Mouse (Mus musculus): Measurements from ENCODE around the gene Xndc1. TPM values are rescaled to one million over a fixed set of nuclear protein-coding genes. Genes with fewer than 3 reads are reported as not detected.
"Not testable (repeated sequence)": the region's sequence is repeated elsewhere in the genome, so short reads cannot be mapped to it uniquely, and the experiment has no call there.

Gene Xndc1
- 14.8 and 18.9 TPM in 2 replicates for polyA plus RNA-seq (2012; rRNA removed)

GRCm38 (mm10) chr7:102065046-102065891 lies at the start of gene Xndc1, which contains the start of the genes Rnf121 and Xntrpc:
Gene Xndc1 (plus strand): TSS chr7:102065511.
Gene Rnf121 (minus strand): TSS chr7:102065469.
Gene Xntrpc (plus strand): TSS chr7:102065713.
- DNase-seq = peak; percentile 94
- H3K4me3 ChIP-seq (replicated peaks; ENCODE audit: extremely low read depth, low read depth, low read length) = peak within 1 kb of the TSS; percentile 97
- TF ChIP-seq CTCF (IDR thresholded peaks at IDR 0.05; ENCODE audit: insufficient read depth, low read length) (no peak), POLR2A (IDR thresholded peaks at IDR 0.05; ENCODE audit: borderline replicate concordance, extremely low read depth, low read depth, low read length) (peak; percentile 54)
- under 1% methylated on average over 56 of the region's 56 CpGs for WGBS
- H3K4me1 ChIP-seq (ENCODE audit: control insufficient read depth, insufficient read depth, low read length) = peaks cover 8% of the 10 kb centered on the region

DNA sequence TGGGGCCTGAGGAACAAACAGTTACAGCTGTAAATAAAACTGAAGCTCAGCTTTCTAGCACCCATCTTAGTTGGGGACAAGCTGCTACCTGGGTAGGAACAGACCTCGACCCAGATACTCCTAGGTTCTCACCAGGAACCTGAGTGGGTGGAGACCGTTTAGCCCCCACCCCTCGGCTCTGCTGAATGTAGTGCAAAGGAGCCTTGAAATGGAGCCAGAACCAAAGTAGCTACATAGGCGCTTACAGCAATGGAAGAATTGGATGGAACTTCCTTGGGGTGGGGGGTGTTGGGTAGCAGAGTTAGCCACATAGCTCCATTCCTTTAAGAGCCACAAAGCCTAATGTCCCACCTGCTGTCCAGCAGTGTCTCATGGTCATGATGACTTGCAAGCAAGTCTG lies 48.4 kb upstream of the Xndc1 start:
- no peak for TF ChIP-seq POLR2A (IDR thresholded peaks at IDR 0.05; ENCODE audit: borderline replicate concordance, extremely low read depth, low read depth, low read length)
- TF ChIP-seq CTCF (IDR thresholded peaks at IDR 0.05; ENCODE audit: insufficient read depth, low read length) = no peak
- WGBS = 57% methylated on average over 4 of the region's 4 CpGs
- H3K4me3 ChIP-seq (replicated peaks; ENCODE audit: extremely low read depth, low read depth, low read length) = peak overlapping the region; percentile 55
- DNase-seq = no peak
- H3K4me1 ChIP-seq (ENCODE audit: control insufficient read depth, insufficient read depth, low read length) = peaks cover 6% of the 10 kb centered on the region

DNA sequence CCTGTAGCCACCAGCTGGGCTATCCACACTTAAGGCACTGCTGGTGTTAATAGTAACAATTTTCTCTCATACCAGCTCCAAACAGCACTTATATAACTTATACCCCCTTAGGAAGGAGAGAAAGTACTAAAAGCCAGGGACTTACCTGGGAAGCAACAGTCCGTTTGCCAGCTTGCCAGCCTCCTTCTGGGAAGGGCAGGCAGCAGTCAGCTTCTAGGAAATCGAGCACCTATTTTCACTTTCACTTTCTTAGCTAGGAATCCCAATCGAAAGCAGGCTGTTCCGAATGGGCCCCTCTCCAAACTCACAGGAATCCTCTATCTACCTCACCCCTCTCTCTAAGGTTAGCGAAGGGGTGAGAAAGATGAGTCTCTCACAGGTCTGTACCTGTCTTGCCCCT lies 47.9 kb upstream of the Xndc1 start:
- peak; percentile 23 for DNase-seq

GRCm38 (mm10) chr7:102018034-102018433 lies 47.3 kb upstream of the Xndc1 start:
- peak; percentile 25 for DNase-seq
- TF ChIP-seq POLR2A (IDR thresholded peaks at IDR 0.05; ENCODE audit: borderline replicate concordance, extremely low read depth, low read depth, low read length) (no peak), CTCF (IDR thresholded peaks at IDR 0.05; ENCODE audit: insufficient read depth, low read length) (no peak)
- WGBS = 26% methylated on average over 7 of the region's 7 CpGs
- H3K4me1 ChIP-seq (ENCODE audit: control insufficient read depth, insufficient read depth, low read length) = peaks cover 6% of the 10 kb centered on the region
- peak overlapping the region; percentile 55 for H3K4me3 ChIP-seq (replicated peaks; ENCODE audit: extremely low read depth, low read depth, low read length)

More for the DNA sequence above, 47.9 kb upstream of the Xndc1 start:
- TF ChIP-seq CTCF (IDR thresholded peaks at IDR 0.05; ENCODE audit: insufficient read depth, low read length) (no peak), POLR2A (IDR thresholded peaks at IDR 0.05; ENCODE audit: borderline replicate concordance, extremely low read depth, low read depth, low read length) (no peak)
- Histone ChIP-seq H3K4me1 (ENCODE audit: control insufficient read depth, insufficient read depth, low read length) (peaks cover 6% of the 10 kb centered on the region), H3K4me3 (replicated peaks; ENCODE audit: extremely low read depth, low read depth, low read length) (peak overlapping the region; percentile 55)
- 13% methylated on average over 5 of the region's 5 CpGs for WGBS

- Histone ChIP-seq H3K4me3 (replicated peaks; ENCODE audit: extremely low read depth, low read depth, low read length) (peak within 1 kb of the TSS; percentile 55), H3K4me1 (ENCODE audit: control insufficient read depth, insufficient read depth, low read length) (peaks cover 6% of the 10 kb centered on the region)
- DNase-seq = no peak
- no peak for TF ChIP-seq POLR2A (IDR thresholded peaks at IDR 0.05; ENCODE audit: borderline replicate concordance, extremely low read depth, low read depth, low read length)
- no peak for TF ChIP-seq CTCF (IDR thresholded peaks at IDR 0.05; ENCODE audit: insufficient read depth, low read length)
- whole genome bisulfite sequencing = 94% methylated on average over 3 of the region's 3 CpGs
Observed at GRCm38 (mm10) chr7:102018590-102018989, 46.7 kb upstream of the Xndc1 start, which contains the start of gene Il18bp. Gene Il18bp (minus strand): TSS chr7:102018690.

GRCm38 (mm10) chr7:102019362-102019761 lies 45.9 kb upstream of the Xndc1 start:
- whole genome bisulfite sequencing = 25% methylated on average over 3 of the region's 3 CpGs
- Histone ChIP-seq H3K4me1 (ENCODE audit: control insufficient read depth, insufficient read depth, low read length) (peaks cover 6% of the 10 kb centered on the region), H3K4me3 (replicated peaks; ENCODE audit: extremely low read depth, low read depth, low read length) (no peak overlapping the region)
- no peak for DNase-seq
- TF ChIP-seq CTCF (IDR thresholded peaks at IDR 0.05; ENCODE audit: insufficient read depth, low read length) (no peak), POLR2A (IDR thresholded peaks at IDR 0.05; ENCODE audit: borderline replicate concordance, extremely low read depth, low read depth, low read length) (no peak)

GRCm38 (mm10) chr7:102020934-102021333 lies 44.4 kb upstream of the Xndc1 start:
- not testable (repeated sequence) for H3K4me3 ChIP-seq (replicated peaks; ENCODE audit: extremely low read depth, low read depth, low read length); DNase-seq; H3K4me1 ChIP-seq (ENCODE audit: control insufficient read depth, insufficient read depth, low read length)
- WGBS = 96% methylated on average over 2 of the region's 2 CpGs

DNA sequence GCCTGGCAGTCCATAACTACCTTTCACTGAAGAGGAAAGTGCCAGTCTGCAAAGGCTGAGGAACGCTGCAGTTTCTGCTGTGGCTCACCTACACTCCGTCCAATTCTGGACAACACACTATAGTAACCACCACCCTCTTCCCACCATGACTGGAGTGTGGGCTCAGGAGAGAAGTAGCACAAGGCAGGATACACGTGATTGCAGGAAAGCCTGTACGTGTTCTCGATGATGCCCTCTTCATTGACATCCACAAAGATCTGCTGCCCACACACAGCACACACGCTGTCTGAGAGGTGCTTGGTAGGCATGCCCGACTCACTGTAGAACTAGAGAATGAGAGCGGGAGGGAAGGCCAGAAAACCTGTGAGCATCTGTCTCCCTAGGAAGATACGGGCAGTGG lies 41.5 kb upstream of the Xndc1 start:
- no peak for DNase-seq
- Histone ChIP-seq H3K4me1 (ENCODE audit: control insufficient read depth, insufficient read depth, low read length) (no peaks in the 10 kb centered on the region; the same call in 1 of the 2 replicates), H3K4me3 (replicated peaks; ENCODE audit: extremely low read depth, low read depth, low read length) (no peak overlapping the region)
- 95% methylated on average over 9 of the region's 9 CpGs for WGBS
- no peak for TF ChIP-seq POLR2A (IDR thresholded peaks at IDR 0.05; ENCODE audit: borderline replicate concordance, extremely low read depth, low read depth, low read length)
- TF ChIP-seq CTCF (IDR thresholded peaks at IDR 0.05; ENCODE audit: insufficient read depth, low read length) = no peak

- no peaks in the 10 kb centered on the region for H3K4me1 ChIP-seq (ENCODE audit: control insufficient read depth, insufficient read depth, low read length)
- WGBS = 87% methylated on average over 2 of the region's 2 CpGs
- TF ChIP-seq POLR2A (IDR thresholded peaks at IDR 0.05; ENCODE audit: borderline replicate concordance, extremely low read depth, low read depth, low read length) (no peak), CTCF (IDR thresholded peaks at IDR 0.05; ENCODE audit: insufficient read depth, low read length) (no peak)
Observed at GRCm38 (mm10) chr7:102025187-102026119, 39.9 kb upstream of the Xndc1 start.

More at GRCm38 (mm10) chr7:102025187-102026119, 39.9 kb upstream of the Xndc1 start:
- no peak for DNase-seq
- H3K4me3 ChIP-seq (replicated peaks; ENCODE audit: extremely low read depth, low read depth, low read length) = no peak overlapping the region
